In the genomic region with DNA sequence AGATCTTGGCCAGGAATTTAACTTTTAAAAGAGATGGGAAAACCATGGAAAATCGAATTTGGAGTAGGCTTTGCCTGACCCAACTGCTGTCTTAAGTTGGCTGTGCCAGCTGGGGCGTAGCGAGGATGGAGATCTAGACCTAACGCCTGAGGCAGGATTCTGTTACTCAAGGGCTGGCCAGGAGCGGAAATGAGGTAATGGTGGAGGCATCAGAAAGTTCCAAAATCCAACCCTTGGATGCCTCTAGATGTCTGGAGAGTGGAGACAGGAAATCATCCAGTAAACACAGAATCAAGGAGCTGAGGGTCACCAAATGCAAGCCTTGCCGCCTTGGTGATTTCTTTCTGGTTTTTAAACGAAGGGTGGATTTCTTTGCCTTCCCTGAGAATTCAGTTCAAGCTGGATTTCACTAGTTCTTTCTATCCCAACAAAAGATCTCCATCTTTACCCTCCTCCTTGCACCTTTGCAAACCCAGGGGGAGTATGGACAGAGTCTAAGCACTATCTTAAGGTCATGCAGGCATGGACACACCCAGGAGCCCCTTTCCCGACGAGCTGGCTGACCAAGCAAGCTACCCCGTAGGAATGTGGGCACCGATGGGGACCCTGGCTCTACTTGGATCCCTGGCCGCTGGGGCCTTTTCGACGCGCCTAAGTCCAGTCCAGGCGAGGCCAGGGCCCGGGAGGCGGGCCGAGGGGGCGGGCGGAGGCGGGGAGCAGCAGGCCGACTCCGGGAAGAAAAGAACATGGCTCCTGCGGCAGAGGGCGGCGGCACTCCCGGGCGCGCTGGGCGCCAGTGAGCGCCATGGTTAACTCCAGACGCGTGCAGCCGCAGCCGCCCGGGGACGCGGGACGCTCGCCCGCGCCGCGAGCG, we compare ENCODE assay signal across 9 mouse cellular contexts. TPM values are rescaled to one million over a fixed set of nuclear protein-coding genes. Genes with fewer than 3 reads are reported as not detected.
DNase-seq lines count a peak whose midpoint lies in the region; ATAC-seq and TF ChIP-seq lines count a peak whose summit lies in the region.
"Had no signal": no experiment of that assay in that cellular context is flagged by ENCODE, and none has a peak within 500 bp of the region (broad histone marks: within the 10 kb centered on the region; RNA-seq: fewer than 3 reads in every experiment).

A gene (plus strand): TSS at position 619 of the 874 bp plus-strand sequence.

- no peak for TF ChIP-seq CTCF in heart, adult 2 months (IDR thresholded peaks at IDR 0.05)
- TF ChIP-seq CTCF in kidney, adult 2 months (conservative IDR thresholded peaks at IDR 0.05; ENCODE audit: insufficient read depth, insufficient read length, low read depth, low read length): no peak

- 0 out of 2 replicates have a peak, but pooled peaks cover 3% of the 10 kb centered on the region for H3K9me3 ChIP-seq in embryonic facial prominence, embryonic 12.5 days
- H3K9me3 ChIP-seq in limb, embryonic 14.5 days (ENCODE audit: control insufficient read depth, low read length): 0 out of 2 replicates have a peak, but pooled peaks cover 5% of the 10 kb centered on the region
- peaks cover 7% of the 10 kb centered on the region for H3K9me3 ChIP-seq in midbrain, embryonic 13.5 days
- H3K9me3 ChIP-seq in stomach, embryonic 16.5 days (replicated peaks; ENCODE audit: control insufficient read depth, low read length): no peaks in the 10 kb centered on the region; the same call in 1 of the 2 replicates

- peaks cover 2% of the 10 kb centered on the region; the same call in 1 of the 2 replicates for H3K79me2 ChIP-seq in heart, adult 2 months (replicated peaks; ENCODE audit: control insufficient read depth, insufficient read depth, low read length)

- no peaks in the 10 kb centered on the region for H3K4me1 ChIP-seq in embryonic facial prominence, embryonic 12.5 days
- H3K4me1 ChIP-seq in heart, adult 2 months (ENCODE audit: control insufficient read depth, insufficient read depth, low read length): peaks cover 5% of the 10 kb centered on the region
- H3K4me1 ChIP-seq in kidney, adult 2 months (ENCODE audit: control insufficient read depth, insufficient read depth, low read length): peaks cover 19% of the 10 kb centered on the region
- peaks cover 5% of the 10 kb centered on the region for H3K4me1 ChIP-seq in limb, embryonic 14.5 days (ENCODE audit: control insufficient read depth, insufficient read depth, low read length)
- H3K4me1 ChIP-seq in midbrain, embryonic 13.5 days (replicated peaks): peaks cover 31% of the 10 kb centered on the region
- peaks cover 9% of the 10 kb centered on the region for H3K4me1 ChIP-seq in stomach, embryonic 16.5 days (ENCODE audit: control insufficient read depth, insufficient read depth, low read length)

- H3K27me3 ChIP-seq in embryonic facial prominence, embryonic 12.5 days: no peaks in the 10 kb centered on the region
- H3K27me3 ChIP-seq in heart, adult 2 months (ENCODE audit: control insufficient read depth, insufficient read depth, low read length): no peaks in the 10 kb centered on the region
- H3K27me3 ChIP-seq in kidney, adult 2 months (replicated peaks; ENCODE audit: control insufficient read depth, insufficient read depth, low read length): no peaks in the 10 kb centered on the region
- no peaks in the 10 kb centered on the region for H3K27me3 ChIP-seq in limb, embryonic 14.5 days (ENCODE audit: control insufficient read depth, insufficient read depth, low read length)
- no peaks in the 10 kb centered on the region for H3K27me3 ChIP-seq in midbrain, embryonic 13.5 days
- H3K27me3 ChIP-seq in stomach, embryonic 16.5 days (ENCODE audit: control insufficient read depth, insufficient read depth, low read length): no peaks in the 10 kb centered on the region

- H3K4me3 ChIP-seq in embryonic facial prominence, embryonic 12.5 days: peak within 1 kb of the TSS; percentile 85
- peak within 1 kb of the TSS; percentile 87 for H3K4me3 ChIP-seq in heart, adult 2 months
- peak within 1 kb of the TSS; percentile 92 for H3K4me3 ChIP-seq in kidney, adult 2 months (ENCODE audit: insufficient read depth, low read depth, low read length)
- H3K4me3 ChIP-seq in limb, embryonic 14.5 days (replicated peaks; ENCODE audit: low read length): peak within 1 kb of the TSS; percentile 85
- H3K4me3 ChIP-seq in midbrain, embryonic 13.5 days (replicated peaks): peak within 1 kb of the TSS; percentile 80
- H3K4me3 ChIP-seq in stomach, embryonic 16.5 days (replicated peaks; ENCODE audit: low read length): peak within 1 kb of the TSS; percentile 83

- peak within 1 kb of the TSS; percentile 96 for H3K9ac ChIP-seq in embryonic facial prominence, embryonic 12.5 days
- peak within 1 kb of the TSS; percentile 85 for H3K9ac ChIP-seq in heart, adult 2 months (ENCODE audit: low read depth, low read length)
- peak within 1 kb of the TSS; percentile 98 for H3K9ac ChIP-seq in limb, embryonic 14.5 days (ENCODE audit: low read depth, low read length, severe bottlenecking)
- H3K9ac ChIP-seq in midbrain, embryonic 13.5 days (replicated peaks): peak within 1 kb of the TSS; percentile 97
- peak within 1 kb of the TSS; percentile 98 for H3K9ac ChIP-seq in stomach, embryonic 16.5 days (ENCODE audit: low read length)

- peak; percentile 81 for ATAC-seq in embryonic facial prominence, embryonic 12.5 days (ENCODE audit: insufficient number of reproducible peaks, insufficient read depth, low FRiP score, low TSS enrichment)
- ATAC-seq in limb, embryonic 14.5 days (ENCODE audit: low FRiP score, low read depth): peak; percentile 88
- ATAC-seq in midbrain, embryonic 13.5 days: peak; percentile 87
- ATAC-seq in stomach, embryonic 16.5 days (ENCODE audit: insufficient read depth, low FRiP score): peak; percentile 92

- H3K27ac ChIP-seq in embryonic facial prominence, embryonic 12.5 days: peak within 1 kb of the TSS; percentile 95
- peak within 1 kb of the TSS; percentile 89 for H3K27ac ChIP-seq in heart, adult 2 months
- peak within 1 kb of the TSS; percentile 98 for H3K27ac ChIP-seq in kidney, adult 2 months (ENCODE audit: insufficient read depth, low read depth, low read length)
- peak within 1 kb of the TSS; percentile 95 for H3K27ac ChIP-seq in limb, embryonic 14.5 days (replicated peaks; ENCODE audit: low read depth, low read length)
- peak within 1 kb of the TSS; percentile 91 for H3K27ac ChIP-seq in midbrain, embryonic 13.5 days
- H3K27ac ChIP-seq in stomach, embryonic 16.5 days (ENCODE audit: low read length): peak within 1 kb of the TSS; percentile 92

- DNase-seq in thymus, postnatal 25 days: peak; percentile 1
- no peak for DNase-seq in thymus, postnatal 14 days
- DNase-seq in heart, adult 2 months: peak; percentile 87 to 88
- peak; percentile 92 for DNase-seq in kidney, adult 2 months
- peak; percentile 62 for DNase-seq in limb, embryonic 14.5 days (ENCODE audit: low spot score)

- intact Hi-C loops in heart, adult 2 months (cut with DNase I): no loop called here

- no peak for TF ChIP-seq EP300 in heart, adult 2 months (IDR thresholded peaks at IDR 0.05; ENCODE audit: insufficient read depth, low read depth, low read length)

- 12% methylated on average over 35 of the region's 46 CpGs for WGBS in embryonic facial prominence, embryonic 12.5 days
- 8% methylated on average over 46 of the region's 46 CpGs for WGBS in heart, adult 2 months
- WGBS in kidney, adult 2 months: 7% methylated on average over 46 of the region's 46 CpGs
- WGBS in limb, embryonic 14.5 days: 16% methylated on average over 30 of the region's 46 CpGs
- WGBS in midbrain, embryonic 13.5 days: 12% methylated on average over 43 of the region's 46 CpGs
- 9% methylated on average over 45 of the region's 46 CpGs for WGBS in stomach, embryonic 16.5 days

- TF ChIP-seq POLR2A in heart, adult 2 months (IDR thresholded peaks at IDR 0.05; ENCODE audit: insufficient read depth, low read depth, low read length): peak; percentile 54; the same call in 1 of the 2 replicates
- peak; percentile 64 for TF ChIP-seq POLR2A in kidney, adult 2 months (IDR thresholded peaks at IDR 0.05; ENCODE audit: low read depth, low read length)
- TF ChIP-seq POLR2A in limb, embryonic 14.5 days (IDR thresholded peaks at IDR 0.05; ENCODE audit: borderline replicate concordance, extremely low read depth, insufficient read depth, insufficient read length): 0 out of 2 replicates have a peak, but pooled peaks have one; percentile 63

- peaks cover 7% of the 10 kb centered on the region; the same call in 1 of the 2 replicates for H3K36me3 ChIP-seq in embryonic facial prominence, embryonic 12.5 days
- H3K36me3 ChIP-seq in heart, adult 2 months (ENCODE audit: control insufficient read depth, insufficient read depth, low read length): peaks cover 9% of the 10 kb centered on the region
- no peaks in the 10 kb centered on the region for H3K36me3 ChIP-seq in kidney, adult 2 months (ENCODE audit: control insufficient read depth, insufficient read depth, low read length)
- H3K36me3 ChIP-seq in limb, embryonic 14.5 days (ENCODE audit: control insufficient read depth, insufficient read depth, low read length): peaks cover under 1% of the 10 kb centered on the region; the same call in 1 of the 2 replicates
- peaks cover 11% of the 10 kb centered on the region for H3K36me3 ChIP-seq in midbrain, embryonic 13.5 days
- no peaks in the 10 kb centered on the region for H3K36me3 ChIP-seq in stomach, embryonic 16.5 days (ENCODE audit: control insufficient read depth, insufficient read depth, low read length)

- H3K4me2 ChIP-seq in embryonic facial prominence, embryonic 12.5 days (replicated peaks): peak within 1 kb of the TSS; percentile 64
- H3K4me2 ChIP-seq in limb, embryonic 14.5 days (replicated peaks; ENCODE audit: low read depth, low read length, severe bottlenecking): peak within 1 kb of the TSS; percentile 70
- peak within 1 kb of the TSS; percentile 77 for H3K4me2 ChIP-seq in midbrain, embryonic 13.5 days (replicated peaks)
- peak within 1 kb of the TSS; percentile 74 for H3K4me2 ChIP-seq in stomach, embryonic 16.5 days (ENCODE audit: low read depth, low read length)

RNA-seq across cellular contexts. Expression of the gene that starts here (rescaled TPM):
- polyA plus RNA-seq in embryonic facial prominence, embryonic 12.5 days (2016; fragmentation: Nextera tagmentation; extraction: Ambion mirVana): 33.6 and 35.2 TPM in 2 replicates
- total RNA-seq in heart, adult 2 months (2021): 10 to 100 TPM; 21.0 to 21.1 TPM
- 12.0 and 21.8 TPM in 2 replicates for polyA plus RNA-seq in heart, adult 2 months (2012; rRNA removed)
- polyA plus RNA-seq in kidney, adult 2 months (2012; rRNA removed): 56.8 and 59.3 TPM in 2 replicates
- 84.4 and 86.0 TPM in 2 replicates for polyA plus RNA-seq in limb, embryonic 14.5 days (2012; rRNA removed)
- 32.6 and 38.2 TPM in 2 replicates for polyA plus RNA-seq in limb, embryonic 14.5 days (2014; fragmentation: Nextera tagmentation; extraction: Ambion mirVana)
- polyA plus RNA-seq in midbrain, embryonic 13.5 days (2015; fragmentation: Nextera tagmentation; extraction: Ambion mirVana): 7.5 and 8.4 TPM in 2 replicates
- polyA plus RNA-seq in stomach, embryonic 16.5 days (2015; fragmentation: Nextera tagmentation; extraction: Ambion mirVana): 11.6 and 11.7 TPM in 2 replicates
- total RNA-seq: MEL had no signal
